Mouse (Mus musculus) MEL (cell line): Measurements from ENCODE around the gene Lrrc7.

Experiments
- CTCF ChIP-seq, 3 experiments: IDR thresholded peaks in 2 of 3; conservative IDR thresholded peaks in 1 of 3; 2 replicates each; pipeline ENCODE4 v1.5.1; 2011 to 2012; ENCODE audit warnings: low read length in 3 of 3, low read depth in 2 of 3, mild to moderate bottlenecking in 2 of 3, improper control_type of control experiment in 1 of 3, inconsistent platforms in 1 of 3, mixed read lengths in 1 of 3, moderate library complexity in 1 of 3; ENCODE audit not compliant: control insufficient read depth in 1 of 3, insufficient read depth in 1 of 3, poor library complexity in 1 of 3, severe bottlenecking in 1 of 3
- EP300 ChIP-seq, 2 experiments: IDR thresholded peaks; 2 replicates each; pipeline ENCODE4 v1.6.1; 2011; ENCODE audit warnings: improper control_type of control experiment in 2 of 2, low read length in 2 of 2, low read depth in 1 of 2, mild to moderate bottlenecking in 1 of 2
- MAX ChIP-seq: IDR thresholded peaks from 2 replicates; pipeline ENCODE4 v1.6.1; 2011; ENCODE audit warnings: low read length, improper control_type of control experiment
- SMC3 ChIP-seq: IDR thresholded peaks from 2 replicates; pipeline ENCODE4 v1.6.1; 2011; ENCODE audit warnings: low read depth, low read length, improper control_type of control experiment
- UBTF ChIP-seq: IDR thresholded peaks from 2 replicates; pipeline ENCODE4 v1.6.1; 2012; ENCODE audit warnings: low read depth, mild to moderate bottlenecking, inconsistent platforms, low read length, improper control_type of control experiment, moderate library complexity, borderline replicate concordance; ENCODE audit not compliant: insufficient read depth
- USF1 ChIP-seq: IDR thresholded peaks from 2 replicates; pipeline ENCODE4 v1.6.1; 2014; ENCODE audit warnings: low read depth, mild to moderate bottlenecking, inconsistent platforms, low read length, improper control_type of control experiment, moderate library complexity

- TF ChIP-seq EP300 (IDR thresholded peaks at IDR 0.05; ENCODE audit: low read depth in 1 of 2, low read length in 2 of 2): no peak
- TF ChIP-seq CTCF (IDR thresholded peaks at IDR 0.05 in 2 of 3, conservative IDR thresholded peaks at IDR 0.05 in 1 of 3; ENCODE audit: control insufficient read depth in 1 of 3, insufficient read depth in 1 of 3, low read depth in 2 of 3, low read length in 3 of 3, poor library complexity in 1 of 3, severe bottlenecking in 1 of 3): no peak
- no peak for TF ChIP-seq SMC3
- TF ChIP-seq USF1: no peak
- TF ChIP-seq MAX: no peak
- no peak for TF ChIP-seq UBTF
These were observed 192.9 kb downstream of the Lrrc7 start for GRCm38 (mm10) chr3:158369169-158369568.
